Mouse (Mus musculus): Measurements from ENCODE around the gene Ezr. TPM values are rescaled to one million over a fixed set of nuclear protein-coding genes. Genes with fewer than 3 reads are reported as not detected.

Ezr gene
- polyA plus RNA-seq, 1 experiment: 63.0 TPM

- TF ChIP-seq POLR2A (IDR thresholded peaks at IDR 0.05; ENCODE audit: low read depth, low read length): no peak
- WGBS: 72% methylated on average over 14 of the region's 14 CpGs
- Histone ChIP-seq H3K36me3 (ENCODE audit: control insufficient read depth, insufficient read depth, low read length) (peaks cover 6% of the 10 kb centered on the region; the same call in 1 of the 2 replicates), H3K27ac (ENCODE audit: insufficient read depth, low read length) (no peak overlapping the region), H3K4me3 (ENCODE audit: extremely low read depth, insufficient read depth, insufficient read length) (no peak overlapping the region), H3K4me1 (ENCODE audit: control insufficient read depth, insufficient read depth, insufficient read length) (peaks cover 47% of the 10 kb centered on the region), H3K27me3 (ENCODE audit: control insufficient read depth, insufficient read depth, low read length) (no peaks in the 10 kb centered on the region)
- DNase-seq (ENCODE audit: low read depth in 1 of 2, low spot score in 2 of 2): no peak
These were observed 9.2 kb downstream of the Ezr start for GRCm38 (mm10) chr17:6773249-6773966.

GRCm38 (mm10) chr17:6772490-6772773, 10.2 kb downstream of the Ezr start:
- WGBS: 78% methylated on average over 5 of the region's 5 CpGs
- H3K36me3 ChIP-seq (ENCODE audit: control insufficient read depth, insufficient read depth, low read length): peaks cover 6% of the 10 kb centered on the region; the same call in 1 of the 2 replicates
- H3K27ac ChIP-seq (ENCODE audit: insufficient read depth, low read length): 0 out of 2 replicates have a peak overlapping the region, but pooled peaks have one; percentile 56
- peaks cover 47% of the 10 kb centered on the region for H3K4me1 ChIP-seq (ENCODE audit: control insufficient read depth, insufficient read depth, insufficient read length)
- H3K4me3 ChIP-seq (ENCODE audit: extremely low read depth, insufficient read depth, insufficient read length): no peak overlapping the region
- DNase-seq (ENCODE audit: low read depth in 1 of 2, low spot score in 2 of 2): no peak
- no peaks in the 10 kb centered on the region for H3K27me3 ChIP-seq (ENCODE audit: control insufficient read depth, insufficient read depth, low read length)
- TF ChIP-seq POLR2A (IDR thresholded peaks at IDR 0.05; ENCODE audit: low read depth, low read length) (no peak), CTCF (IDR thresholded peaks at IDR 0.05; ENCODE audit: extremely low read depth, insufficient read depth, insufficient read length, insufficient replicate concordance) (no peak)

GRCm38 (mm10) chr17:6771661-6772489, 10.7 kb downstream of the Ezr start:
- no peak for TF ChIP-seq POLR2A (IDR thresholded peaks at IDR 0.05; ENCODE audit: low read depth, low read length)
- no peak for TF ChIP-seq CTCF (IDR thresholded peaks at IDR 0.05; ENCODE audit: extremely low read depth, insufficient read depth, insufficient read length, insufficient replicate concordance)
- H3K4me1 ChIP-seq (ENCODE audit: control insufficient read depth, insufficient read depth, insufficient read length): peaks cover 43% of the 10 kb centered on the region
- H3K27ac ChIP-seq (ENCODE audit: insufficient read depth, low read length): peak overlapping the region; percentile 56
- WGBS: 64% methylated on average over 16 of the region's 16 CpGs
- DNase-seq (ENCODE audit: low read depth in 1 of 2, low spot score in 2 of 2): no peak
- H3K36me3 ChIP-seq (ENCODE audit: control insufficient read depth, insufficient read depth, low read length): peaks cover 6% of the 10 kb centered on the region; the same call in 1 of the 2 replicates
- no peaks in the 10 kb centered on the region for H3K27me3 ChIP-seq (ENCODE audit: control insufficient read depth, insufficient read depth, low read length)
- no peak overlapping the region for H3K4me3 ChIP-seq (ENCODE audit: extremely low read depth, insufficient read depth, insufficient read length)

- Histone ChIP-seq H3K36me3 (ENCODE audit: control insufficient read depth, insufficient read depth, low read length) (peaks cover 4% of the 10 kb centered on the region; the same call in 1 of the 2 replicates), H3K27ac (ENCODE audit: insufficient read depth, low read length) (no peak overlapping the region), H3K4me3 (ENCODE audit: extremely low read depth, insufficient read depth, insufficient read length) (no peak overlapping the region), H3K27me3 (ENCODE audit: control insufficient read depth, insufficient read depth, low read length) (no peaks in the 10 kb centered on the region), H3K4me1 (ENCODE audit: control insufficient read depth, insufficient read depth, insufficient read length) (peaks cover 30% of the 10 kb centered on the region; the same call in 1 of the 2 replicates)
- 27% methylated on average over 4 of the region's 4 CpGs for WGBS
- TF ChIP-seq POLR2A (IDR thresholded peaks at IDR 0.05; ENCODE audit: low read depth, low read length) (no peak), CTCF (IDR thresholded peaks at IDR 0.05; ENCODE audit: extremely low read depth, insufficient read depth, insufficient read length, insufficient replicate concordance) (no peak)
- no peak for DNase-seq (ENCODE audit: low read depth in 1 of 2, low spot score in 2 of 2)
These were observed 13.0 kb downstream of the Ezr start for GRCm38 (mm10) chr17:6769602-6770001.

- DNase-seq (ENCODE audit: low read depth in 1 of 2, low spot score in 2 of 2): no peak
- peaks cover 22% of the 10 kb centered on the region; the same call in 1 of the 2 replicates for H3K4me1 ChIP-seq (ENCODE audit: control insufficient read depth, insufficient read depth, insufficient read length)
- H3K4me3 ChIP-seq (ENCODE audit: extremely low read depth, insufficient read depth, insufficient read length): no peak overlapping the region
- 87% methylated on average over 5 of the region's 5 CpGs for WGBS
- H3K27me3 ChIP-seq (ENCODE audit: control insufficient read depth, insufficient read depth, low read length): no peaks in the 10 kb centered on the region
- H3K36me3 ChIP-seq (ENCODE audit: control insufficient read depth, insufficient read depth, low read length): 0 out of 2 replicates have a peak, but pooled peaks cover 1% of the 10 kb centered on the region
- TF ChIP-seq CTCF (IDR thresholded peaks at IDR 0.05; ENCODE audit: extremely low read depth, insufficient read depth, insufficient read length, insufficient replicate concordance): no peak
- no peak for TF ChIP-seq POLR2A (IDR thresholded peaks at IDR 0.05; ENCODE audit: low read depth, low read length)
- no peak overlapping the region for H3K27ac ChIP-seq (ENCODE audit: insufficient read depth, low read length)
These were observed 14.2 kb downstream of the Ezr start for GRCm38 (mm10) chr17:6768301-6768788.

GRCm38 (mm10) chr17:6767771-6768170, 14.8 kb downstream of the Ezr start:
- Histone ChIP-seq H3K4me1 (ENCODE audit: control insufficient read depth, insufficient read depth, insufficient read length) (peaks cover 20% of the 10 kb centered on the region; the same call in 1 of the 2 replicates), H3K27ac (ENCODE audit: insufficient read depth, low read length) (no peak overlapping the region), H3K36me3 (ENCODE audit: control insufficient read depth, insufficient read depth, low read length) (peaks cover 1% of the 10 kb centered on the region; the same call in 1 of the 2 replicates), H3K4me3 (ENCODE audit: extremely low read depth, insufficient read depth, insufficient read length) (no peak overlapping the region), H3K27me3 (ENCODE audit: control insufficient read depth, insufficient read depth, low read length) (no peaks in the 10 kb centered on the region)
- TF ChIP-seq CTCF (IDR thresholded peaks at IDR 0.05; ENCODE audit: extremely low read depth, insufficient read depth, insufficient read length, insufficient replicate concordance) (no peak), POLR2A (IDR thresholded peaks at IDR 0.05; ENCODE audit: low read depth, low read length) (no peak)
- 63% methylated on average over 5 of the region's 5 CpGs for WGBS
- no peak for DNase-seq (ENCODE audit: low read depth in 1 of 2, low spot score in 2 of 2)
